Mouse (Mus musculus): Measurements from ENCODE around the gene Trpv6.

Gene Trpv6

GRCm38 (mm10) chr6:41621241-41621990 lies 14.8 kb downstream of the Trpv6 start:
- no peak for DNase-seq (ENCODE audit: low spot score in 2 of 2)

GRCm38 (mm10) chr6:41620173-41620798 lies 15.9 kb downstream of the Trpv6 start:
- DNase-seq (ENCODE audit: low spot score in 2 of 2) = no peak

- no peak for DNase-seq (ENCODE audit: low spot score in 2 of 2)
These were observed 28.6 kb downstream of the Trpv6 start for GRCm38 (mm10) chr6:41607637-41608036.

- DNase-seq (ENCODE audit: low spot score in 2 of 2) = no peak
These were observed 30.0 kb downstream of the Trpv6 start for GRCm38 (mm10) chr6:41606214-41606613.

GRCm38 (mm10) chr6:41605794-41606104 lies 30.5 kb downstream of the Trpv6 start:
- no peak for DNase-seq (ENCODE audit: low spot score in 2 of 2)

GRCm38 (mm10) chr6:41605061-41605793 lies 31.0 kb downstream of the Trpv6 start, which contains the start of gene Ephb6:
Ephb6 (plus strand) TSS chr6:41605482.
- peak in 1 of 2 experiments; percentile 50 for DNase-seq (ENCODE audit: low spot score in 2 of 2)

- DNase-seq (ENCODE audit: low spot score in 2 of 2) = peak in 1 of 2 experiments; percentile 51
These were observed 31.7 kb downstream of the Trpv6 start for GRCm38 (mm10) chr6:41604401-41605050.

GRCm38 (mm10) chr6:41582189-41582588 lies 54.0 kb downstream of the Trpv6 start:
- DNase-seq (ENCODE audit: low spot score in 2 of 2) = no peak

GRCm38 (mm10) chr6:41581295-41581694 lies 54.9 kb downstream of the Trpv6 start:
- DNase-seq (ENCODE audit: low spot score in 2 of 2) = no peak

GRCm38 (mm10) chr6:41577297-41577696 lies 58.9 kb downstream of the Trpv6 start:
- no peak for DNase-seq (ENCODE audit: low spot score in 2 of 2)

GRCm38 (mm10) chr6:41576526-41577097 lies 59.6 kb downstream of the Trpv6 start:
- DNase-seq (ENCODE audit: low spot score in 2 of 2) = no peak

Data from frontal cortex, postnatal 25 days (tissue).